Mouse (Mus musculus): ENCODE results near the gene Mettl27.
A peak's percentile ranks its signal among the peaks of the same experiment; 100 is the strongest.
"Not testable (repeated sequence)": the region's sequence is repeated elsewhere in the genome, so short reads cannot be mapped to it uniquely, and the experiment has no call there.

Mettl27 gene

DNA sequence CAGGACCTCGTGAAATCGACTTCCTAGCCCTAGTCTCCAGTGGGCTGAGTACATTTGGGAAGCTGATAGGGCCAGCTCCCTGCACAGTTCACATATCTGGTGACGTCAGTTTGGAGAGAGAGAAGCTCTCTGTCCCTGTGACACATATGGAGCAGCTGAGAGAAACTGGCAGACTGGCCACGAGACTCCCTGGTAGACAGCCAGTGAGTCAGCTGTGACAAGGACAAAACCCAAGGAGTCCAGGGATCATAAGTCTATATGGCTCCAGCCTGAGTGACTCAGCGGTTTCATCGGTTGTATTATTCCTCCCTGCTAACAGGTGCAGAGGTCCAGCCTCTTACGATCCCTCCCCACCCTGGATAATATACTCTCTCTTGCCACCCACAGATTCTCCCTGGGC is 26.9 kb downstream of the Mettl27 start:
- DNase-seq, result peak; percentile 7 to 59

DNA sequence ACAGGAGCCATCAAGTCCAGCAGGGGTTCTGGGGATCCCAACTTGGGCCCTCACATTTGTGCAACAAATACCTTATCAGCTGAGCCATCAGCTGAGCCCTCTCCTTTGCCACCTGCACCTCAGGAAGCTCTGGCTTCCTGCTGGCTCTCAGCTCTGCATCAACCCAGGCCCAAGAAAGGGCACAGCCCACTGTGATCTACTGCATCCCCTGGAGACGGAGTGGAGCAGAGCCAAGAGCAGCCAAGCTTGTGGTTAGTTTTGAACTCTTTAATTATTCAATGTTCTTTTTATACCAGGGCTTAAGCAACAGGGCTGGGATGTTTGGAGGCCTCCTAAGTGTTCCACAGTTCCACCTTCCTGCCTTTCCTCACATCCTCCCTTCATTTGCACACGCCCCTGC is 28.3 kb downstream of the Mettl27 start:
- DNase-seq, result peak; percentile 11 to 55

DNA sequence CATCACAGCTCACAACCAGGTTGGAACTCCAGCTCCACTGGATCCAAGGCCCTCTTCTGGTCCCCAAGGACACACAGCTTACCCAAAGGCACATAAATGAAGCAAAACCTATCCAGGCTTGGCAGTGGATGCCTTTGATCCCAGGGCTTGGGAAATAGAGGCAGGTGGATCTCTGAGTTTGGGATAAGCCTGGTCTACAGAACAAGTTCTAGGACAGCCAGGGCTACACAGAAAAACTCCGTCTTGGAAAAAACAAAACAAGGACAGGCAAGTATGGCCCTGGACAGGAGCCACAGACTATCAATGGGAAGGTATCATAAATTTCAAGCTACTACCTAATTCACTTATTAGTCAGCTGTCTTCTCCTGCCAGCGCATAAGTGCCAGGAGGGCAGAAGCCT is 29.4 kb downstream of the Mettl27 start:
- no peak for DNase-seq

DNA sequence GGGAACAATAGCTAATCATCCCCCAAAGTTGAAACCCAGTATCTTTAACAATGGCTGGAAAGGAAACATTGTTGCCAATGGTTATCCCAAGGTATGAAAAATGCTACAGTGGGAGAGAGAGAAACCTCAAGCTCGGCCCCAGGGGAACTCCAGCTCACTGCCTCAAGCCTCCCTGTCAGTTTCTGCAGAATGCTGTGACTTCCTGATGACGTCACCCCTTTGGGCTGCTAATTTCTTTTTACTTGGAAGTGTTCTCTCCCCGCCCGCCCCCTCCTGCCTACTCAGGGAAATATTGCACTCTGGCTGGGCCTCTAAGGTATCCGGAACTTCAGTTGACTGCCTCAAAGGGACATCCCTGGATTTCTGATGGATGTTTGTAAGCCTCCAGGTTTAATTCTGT is 31.4 kb downstream of the Mettl27 start:
- DNase-seq, result peak; percentile 56 to 74

DNA sequence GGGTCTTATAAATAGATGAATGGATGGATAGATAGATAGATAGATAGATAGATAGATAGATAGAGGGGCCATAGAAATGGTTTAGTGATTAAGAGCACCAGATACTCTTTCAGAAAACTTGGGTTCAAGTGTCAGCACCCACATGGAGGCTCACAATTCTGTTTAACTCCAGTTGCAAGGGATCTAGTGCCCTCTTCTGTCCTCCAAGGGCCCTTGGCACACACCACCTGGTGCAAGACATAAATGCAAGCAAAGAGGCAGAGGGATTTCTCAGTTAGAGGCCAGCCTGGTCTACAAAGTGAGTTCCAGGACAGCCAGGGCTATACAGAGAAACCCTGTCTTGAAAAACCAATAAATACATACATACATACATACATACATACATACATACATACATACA is 32.5 kb downstream of the Mettl27 start:
- not testable (repeated sequence) for DNase-seq

DNA sequence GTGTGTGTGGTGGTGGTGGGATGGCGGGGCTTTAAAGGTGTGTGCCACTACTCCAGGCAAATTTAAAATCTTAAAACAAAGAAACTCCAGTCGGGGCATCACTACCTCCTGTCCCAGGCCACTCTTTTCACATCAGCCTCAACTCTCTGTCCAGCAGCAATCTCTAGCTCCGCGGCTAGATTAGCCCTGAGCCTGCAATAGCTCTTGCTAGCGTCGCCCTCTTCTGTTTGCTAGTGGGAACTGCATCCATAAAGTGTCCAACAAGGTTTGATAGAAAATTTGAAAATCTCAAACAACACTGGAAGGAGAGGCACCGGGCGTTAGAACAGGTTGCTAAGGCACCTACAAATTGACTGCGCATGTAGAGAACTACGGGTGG is 33.3 kb downstream of the Mettl27 start:
- DNase-seq, result peak; percentile 77 to 88

DNA sequence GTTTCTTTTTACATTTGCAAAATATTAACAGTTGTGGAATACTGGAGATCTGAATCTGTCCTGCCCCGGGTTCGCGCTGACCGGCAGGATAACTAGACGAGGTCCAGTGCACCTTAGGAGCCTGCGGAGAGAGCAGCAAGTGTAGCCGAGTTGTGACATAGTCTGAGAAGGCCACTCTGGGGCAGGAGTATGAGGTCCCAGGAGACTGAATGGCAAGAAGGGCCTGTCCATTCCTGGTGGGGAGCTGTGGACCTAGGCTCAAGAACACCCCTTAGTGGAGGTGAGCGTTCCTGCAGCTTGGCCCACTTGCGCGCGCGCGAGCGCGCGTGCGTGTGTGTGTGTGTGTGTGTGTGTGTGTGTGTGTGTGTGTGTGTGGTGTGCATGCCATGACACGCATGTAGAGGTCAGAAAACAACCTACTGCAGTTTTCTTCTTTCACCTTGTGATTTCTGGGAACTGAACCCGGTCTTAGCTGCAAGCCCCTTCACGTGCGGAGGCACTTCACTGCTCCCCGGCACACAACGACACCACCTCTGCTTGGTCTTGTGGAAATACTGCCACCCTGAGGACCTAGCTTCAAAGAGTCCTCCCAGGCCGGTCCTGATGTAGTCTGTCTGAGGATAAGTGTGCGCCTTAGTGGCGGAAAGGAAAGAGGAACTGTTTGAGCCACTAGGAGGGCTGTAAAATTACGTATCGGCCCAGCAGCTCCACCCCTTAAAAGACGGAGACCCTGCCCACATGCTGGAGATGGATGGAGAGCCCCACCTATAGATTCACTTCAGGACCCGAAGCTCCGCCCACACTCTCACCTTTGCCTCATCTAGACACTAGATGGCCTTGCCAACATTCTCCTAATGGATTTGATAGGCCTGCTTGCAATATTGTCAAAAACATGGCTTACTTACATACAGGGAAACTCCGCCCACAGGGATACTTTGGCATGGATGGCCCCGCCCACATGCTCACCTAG is 34.0 kb downstream of the Mettl27 start:
- peak; percentile 59 to 74 for DNase-seq

DNA sequence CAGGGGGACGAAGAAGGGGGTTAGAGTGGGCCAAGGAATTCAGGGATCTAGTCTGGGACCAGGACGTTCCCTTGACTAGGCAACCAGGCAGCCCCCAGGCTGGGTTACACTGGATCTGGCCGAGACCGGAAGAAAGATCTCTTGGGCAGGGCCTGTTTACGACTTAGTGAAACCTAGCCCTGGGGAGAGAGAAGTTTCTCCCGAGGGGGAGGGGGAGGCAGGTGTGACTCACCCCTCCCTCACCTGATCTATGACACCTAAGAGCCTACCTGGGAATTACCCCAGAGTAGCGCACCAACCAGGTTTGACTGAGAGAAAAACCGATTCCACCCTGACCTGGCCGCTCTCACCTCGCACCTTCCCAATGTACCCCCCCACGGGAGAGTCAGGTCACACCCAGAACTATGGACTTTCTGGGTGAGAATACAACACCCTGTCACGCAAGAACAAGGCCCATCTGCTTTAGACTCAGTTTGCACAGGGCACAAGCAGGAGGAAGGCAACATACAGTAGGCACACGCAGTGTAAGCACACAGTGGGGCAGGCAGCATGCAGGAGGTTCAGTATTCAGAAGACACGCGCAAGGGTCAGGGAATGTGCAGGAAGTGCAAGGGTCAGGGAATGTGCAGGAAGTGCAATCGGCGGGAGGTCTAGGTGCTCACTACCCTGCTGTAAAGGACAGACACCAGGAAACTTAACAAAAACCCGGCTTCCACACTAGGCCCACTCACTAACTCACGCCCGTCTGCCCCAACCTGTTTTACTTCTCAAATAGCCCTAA is 35.2 kb downstream of the Mettl27 start:
- DNase-seq, result no peak

DNA sequence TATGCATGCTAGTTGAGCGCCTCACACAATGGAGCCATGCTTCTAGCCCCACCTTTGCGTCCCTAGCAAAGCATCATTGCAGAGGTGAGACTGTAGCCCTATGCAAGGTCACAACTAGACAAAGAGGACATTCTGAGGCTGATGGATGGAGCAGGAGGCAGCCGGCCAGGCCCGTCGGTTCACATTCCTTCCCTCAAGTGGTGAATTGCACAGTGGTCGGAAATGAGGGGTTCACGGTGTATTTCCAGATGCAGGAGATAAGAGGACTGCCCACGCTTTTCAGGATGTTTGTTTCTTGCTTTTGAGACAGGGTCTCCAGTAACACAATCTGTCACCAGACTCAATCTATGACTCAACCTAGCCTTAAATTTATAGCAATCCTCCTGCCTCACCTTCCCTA is 38.5 kb downstream of the Mettl27 start:
- DNase-seq, result no peak

DNA sequence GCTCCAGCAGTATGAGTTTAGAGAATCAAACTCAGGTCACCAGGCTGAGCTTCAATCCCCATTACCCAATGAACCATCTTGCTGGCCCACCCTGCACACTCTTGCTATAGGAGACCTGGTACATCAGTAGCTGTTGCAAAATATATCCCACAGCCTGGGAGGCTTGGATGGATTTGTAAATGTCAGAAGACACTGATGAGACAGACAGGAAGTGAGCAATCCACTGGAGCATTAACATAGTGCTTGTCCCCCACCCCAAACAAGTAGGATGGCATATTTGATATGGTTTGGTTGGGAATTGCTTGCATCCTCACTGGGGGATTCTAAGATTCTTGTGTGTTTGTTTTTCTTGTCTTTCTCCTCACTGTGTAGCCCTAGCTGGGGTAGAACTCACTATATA is 40.9 kb downstream of the Mettl27 start:
- DNase-seq, result no peak

DNA sequence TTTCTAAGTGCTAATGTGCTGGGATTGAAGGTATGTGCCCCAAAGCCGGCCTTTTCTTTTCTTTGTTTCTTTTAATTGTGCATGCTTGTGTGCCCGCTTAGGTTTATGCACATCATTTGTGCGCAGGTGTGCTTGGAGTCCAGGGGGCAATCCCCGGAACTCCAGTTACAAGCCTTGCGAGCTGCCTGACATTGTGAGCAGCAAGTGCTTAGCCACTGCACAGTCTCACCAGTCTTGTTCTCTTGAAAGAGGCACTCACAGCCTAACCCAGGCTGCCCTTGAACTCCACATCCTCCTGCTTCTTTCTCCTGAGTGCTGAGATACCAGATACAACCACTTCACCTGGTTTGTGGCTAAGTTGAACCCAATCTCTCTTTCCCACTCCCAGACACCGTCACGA is 41.4 kb downstream of the Mettl27 start:
- DNase-seq, result no peak

DNA sequence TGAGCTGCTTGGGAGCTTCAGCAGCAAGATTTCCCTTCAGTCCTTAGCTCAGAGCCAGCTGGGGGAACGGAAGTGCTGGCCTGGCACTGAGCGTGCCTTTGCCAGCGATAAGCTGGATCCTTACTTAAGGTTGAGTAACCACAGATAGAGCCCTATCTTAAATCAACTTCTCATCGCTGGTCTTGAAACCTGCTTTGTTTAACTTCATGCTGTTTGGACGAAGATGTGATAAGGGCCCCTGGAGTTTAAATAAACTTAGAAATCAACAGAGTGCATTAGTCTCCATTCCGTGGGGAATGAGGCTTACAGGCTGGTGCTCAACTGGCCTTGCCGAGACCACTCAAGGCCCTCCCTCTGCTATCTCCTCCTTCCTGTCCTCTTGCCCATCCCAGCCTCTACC is 42.1 kb downstream of the Mettl27 start:
- DNase-seq, result no peak

DNA sequence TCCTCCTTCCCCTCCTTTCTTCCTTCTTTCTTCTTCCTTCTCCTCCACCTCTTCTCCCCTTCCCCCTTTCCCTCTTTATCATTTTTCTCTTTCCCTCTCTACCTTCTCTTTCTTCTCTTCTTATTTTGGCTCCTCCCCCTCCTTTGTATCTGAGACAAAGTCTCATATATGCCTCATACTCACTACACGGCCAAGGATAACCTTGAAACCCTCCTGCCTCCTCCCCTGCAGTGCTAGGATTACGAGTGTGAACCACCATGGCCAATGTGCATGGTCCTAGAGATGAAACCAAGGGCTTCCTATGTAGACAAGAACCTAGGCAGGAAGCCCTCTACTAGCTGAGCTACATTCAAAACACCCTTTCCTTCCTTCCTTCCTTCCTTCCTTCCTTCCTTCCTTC is 42.8 kb downstream of the Mettl27 start:
- no peak for DNase-seq

DNA sequence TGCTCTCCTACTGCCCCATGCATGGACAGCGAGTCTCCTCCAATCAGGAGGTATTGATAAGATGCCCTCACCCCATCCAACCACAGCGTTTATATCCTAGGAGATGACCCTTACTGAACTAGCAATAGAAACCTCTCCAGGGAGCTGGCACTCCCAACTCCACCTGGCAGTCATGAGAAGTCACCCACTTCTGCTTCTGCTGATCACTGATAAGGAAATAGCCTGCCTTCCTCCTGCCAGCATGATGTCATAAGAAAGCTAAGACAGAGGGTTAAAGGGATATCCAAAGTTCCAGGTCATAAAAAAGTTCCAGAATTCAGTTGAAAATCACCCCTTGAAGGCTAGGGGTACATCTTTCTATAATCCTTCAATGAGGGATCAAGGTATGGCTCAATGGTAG is 44.0 kb downstream of the Mettl27 start:
- no peak for DNase-seq

DNA sequence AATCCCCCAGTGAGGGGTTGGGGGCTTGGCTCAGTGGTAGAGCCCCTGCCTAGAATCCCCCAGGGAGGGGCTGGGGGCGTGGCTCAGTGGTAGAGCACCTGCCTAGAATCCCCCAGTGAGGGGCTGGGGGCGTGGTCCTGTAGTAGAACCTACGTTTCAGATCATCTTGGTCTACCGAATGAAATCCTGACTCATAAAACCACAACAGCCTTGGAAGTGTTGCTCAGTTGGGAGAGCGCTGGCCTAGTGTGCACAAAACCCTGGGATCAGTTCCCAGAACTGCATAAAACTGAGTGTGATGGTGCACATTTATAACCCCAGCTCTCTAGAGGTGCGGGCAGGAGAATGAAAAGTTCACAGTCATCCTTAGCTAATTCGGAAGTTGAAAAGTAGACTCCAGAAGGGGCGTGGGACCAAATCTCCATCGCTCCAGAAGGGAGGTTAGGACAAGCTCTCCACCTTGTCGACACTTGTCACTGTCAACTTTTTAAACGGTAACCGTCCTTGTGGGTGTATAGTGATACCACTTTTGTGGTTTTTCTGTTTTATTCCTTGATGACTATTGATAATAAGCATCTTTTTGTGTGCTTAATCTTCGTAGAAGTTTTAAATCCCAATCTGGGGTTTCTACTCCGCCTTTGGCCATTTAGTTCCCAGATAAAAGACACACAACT is 44.5 kb downstream of the Mettl27 start:
- no peak for DNase-seq

DNA sequence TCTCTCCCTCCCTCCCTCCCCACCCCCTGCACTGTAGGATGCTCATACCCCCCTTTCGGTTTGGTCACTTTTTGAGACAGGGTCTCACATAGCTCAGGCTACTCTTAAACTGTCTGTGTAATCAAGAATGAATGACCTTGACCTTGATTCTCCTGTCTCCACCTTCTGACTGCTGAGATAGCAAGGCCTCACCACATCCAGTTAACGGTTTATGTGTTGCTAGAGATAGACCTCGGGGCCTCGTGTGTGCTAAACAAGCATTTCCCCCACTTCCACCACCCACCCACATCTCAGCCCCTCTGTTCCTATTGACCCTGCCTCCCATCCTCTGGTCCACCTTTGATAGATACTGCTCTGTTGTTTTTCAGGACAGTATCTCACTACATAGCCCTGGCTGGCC is 45.7 kb downstream of the Mettl27 start:
- no peak for DNase-seq

DNA sequence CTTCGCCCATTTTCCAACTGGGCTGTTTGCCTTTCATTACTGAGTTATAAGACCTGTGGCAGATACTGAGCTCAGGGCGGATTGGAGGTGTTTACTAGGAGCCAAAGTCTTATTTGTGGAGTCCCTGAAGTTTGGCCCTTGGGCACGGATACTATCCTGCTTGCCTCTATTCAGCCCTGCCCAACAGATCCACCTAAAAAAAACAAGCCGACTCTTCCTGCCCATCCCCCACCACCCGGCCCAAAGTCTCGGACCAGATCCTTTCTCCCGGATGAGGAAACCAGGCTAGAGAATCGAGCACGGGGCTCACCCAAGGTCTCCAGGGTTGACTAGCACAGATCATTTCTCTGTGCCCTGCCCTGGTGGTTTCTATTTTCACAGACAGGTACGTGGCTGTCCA is 49.0 kb downstream of the Mettl27 start:
- peak; percentile 24 to 50 for DNase-seq

DNA sequence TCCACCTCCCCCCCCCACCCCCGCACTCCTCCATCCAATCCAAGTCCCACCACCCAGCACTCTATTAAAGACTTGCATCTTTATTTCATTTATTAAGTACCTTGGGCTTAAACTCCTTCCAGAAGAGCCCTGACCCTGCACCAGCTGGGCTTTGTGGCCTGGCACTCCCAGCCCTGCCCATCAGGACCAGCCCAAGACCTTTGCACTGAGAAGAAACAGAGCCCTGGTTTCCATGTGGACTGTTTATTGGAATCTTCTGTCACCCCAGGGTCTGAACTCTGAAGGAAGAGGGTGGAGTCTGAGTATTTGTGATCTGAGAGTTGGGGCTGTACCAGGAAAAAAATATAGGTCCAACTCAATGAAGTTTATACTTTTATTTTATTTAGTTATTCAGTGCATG is 50.9 kb downstream of the Mettl27 start:
- no peak for DNase-seq

DNA sequence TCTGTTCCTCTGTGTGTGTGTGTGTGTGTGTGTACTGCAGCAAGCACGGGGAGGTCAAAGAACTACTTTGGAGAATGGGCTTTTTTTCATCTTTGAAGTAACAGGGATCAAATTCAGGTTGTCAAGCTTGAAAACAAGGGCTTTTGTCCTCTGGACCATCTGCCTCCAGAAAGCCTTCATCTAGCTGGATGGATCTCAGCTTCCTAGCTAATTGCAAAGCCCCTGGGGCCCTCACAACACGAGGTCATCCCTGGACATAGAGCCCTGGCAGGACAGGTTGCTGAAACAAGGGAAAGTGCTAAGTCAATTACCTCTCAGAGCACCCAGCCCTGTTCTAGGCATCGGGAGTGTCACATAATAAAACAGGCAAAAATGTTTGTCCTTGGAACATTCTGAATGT is 51.6 kb downstream of the Mettl27 start:
- DNase-seq, result no peak

DNA sequence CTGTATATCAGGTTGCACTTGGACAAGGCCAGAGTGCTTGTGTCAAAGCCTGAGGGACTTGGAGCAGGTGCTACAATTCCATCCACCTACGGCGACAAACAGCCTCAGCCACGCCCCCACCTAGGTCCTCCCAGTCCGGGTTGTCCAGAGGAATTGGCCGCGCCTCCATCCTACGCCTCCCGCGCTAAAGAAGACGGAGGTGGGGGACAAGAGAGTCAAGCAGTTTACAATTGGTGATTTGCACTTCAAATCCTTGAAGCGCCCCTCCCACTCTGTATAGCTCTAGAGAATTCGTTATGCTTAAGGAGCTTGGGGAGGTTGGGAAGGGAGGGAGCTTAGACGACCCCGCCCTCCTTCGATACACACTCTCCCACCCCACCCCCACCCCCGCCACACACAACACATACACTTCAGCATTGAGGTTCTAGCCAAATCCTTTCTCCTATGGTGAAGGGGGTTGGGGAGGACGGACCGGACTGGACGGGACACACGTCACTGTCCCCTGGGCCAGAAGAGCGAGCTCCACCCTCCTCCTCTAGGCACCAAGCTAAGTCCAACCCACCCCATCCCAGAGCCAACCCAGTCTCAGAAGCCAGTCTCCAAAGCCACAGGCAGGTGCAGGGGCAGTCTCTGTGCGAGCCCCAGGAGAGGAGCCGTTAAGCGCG is 53.6 kb downstream of the Mettl27 start, which contains the start of gene Cldn3:
Cldn3 (plus strand) TSS at position 582 of the 665 bp plus-strand sequence.
- DNase-seq, result peak; percentile 82 to 92

DNA sequence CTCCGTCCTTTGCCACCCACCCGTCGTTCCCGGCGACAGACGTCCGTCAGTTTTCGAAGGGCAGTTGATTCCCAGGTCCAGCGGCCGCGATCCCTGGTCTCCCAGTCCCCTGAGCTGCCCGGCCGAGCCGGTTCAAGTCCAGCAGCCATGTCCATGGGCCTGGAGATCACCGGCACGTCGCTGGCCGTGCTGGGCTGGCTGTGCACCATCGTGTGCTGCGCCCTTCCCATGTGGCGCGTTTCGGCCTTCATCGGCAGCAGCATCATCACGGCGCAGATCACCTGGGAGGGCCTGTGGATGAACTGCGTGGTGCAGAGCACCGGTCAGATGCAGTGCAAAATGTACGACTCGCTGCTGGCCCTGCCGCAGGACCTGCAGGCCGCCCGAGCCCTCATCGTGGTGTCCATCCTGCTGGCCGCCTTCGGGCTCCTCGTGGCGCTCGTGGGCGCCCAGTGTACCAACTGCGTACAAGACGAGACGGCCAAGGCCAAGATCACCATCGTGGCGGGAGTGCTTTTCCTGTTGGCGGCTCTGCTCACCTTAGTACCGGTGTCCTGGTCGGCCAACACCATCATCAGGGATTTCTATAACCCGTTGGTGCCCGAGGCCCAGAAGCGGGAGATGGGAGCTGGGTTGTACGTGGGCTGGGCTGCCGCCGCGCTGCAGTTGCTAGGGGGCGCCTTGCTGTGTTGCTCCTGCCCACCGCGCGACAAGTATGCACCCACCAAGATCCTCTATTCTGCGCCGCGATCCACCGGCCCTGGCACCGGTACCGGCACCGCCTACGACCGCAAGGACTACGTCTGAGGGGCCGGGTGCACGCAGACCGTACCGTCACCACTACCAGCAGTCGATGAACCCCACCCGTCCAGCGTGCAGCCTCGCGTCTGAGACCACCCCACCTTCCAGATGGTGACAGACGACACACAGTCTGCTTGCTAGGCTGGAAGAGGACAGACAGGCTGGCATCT is 54.4 kb downstream of the Mettl27 start:
- DNase-seq, result no peak

DNA sequence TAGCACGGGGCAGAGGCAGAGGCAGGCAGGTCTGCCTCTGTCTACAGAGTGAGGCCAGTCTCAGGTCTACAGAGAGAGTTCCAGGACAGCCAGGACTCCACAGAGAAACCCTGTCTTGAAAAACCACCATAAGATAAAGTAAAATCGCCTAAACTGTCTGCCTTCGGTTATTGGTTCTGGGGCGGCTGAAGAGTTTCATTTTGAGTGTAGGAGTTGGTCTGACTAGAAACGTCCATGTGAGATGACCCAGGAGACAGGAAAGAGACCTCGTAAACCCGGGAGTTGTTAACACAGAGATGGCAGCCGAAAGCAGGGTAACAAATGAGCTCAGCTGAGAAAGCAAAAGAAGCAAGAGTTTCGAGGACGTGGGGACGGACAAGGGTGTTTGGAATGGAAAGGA is 57.0 kb downstream of the Mettl27 start:
- no peak for DNase-seq

Measured in kidney, postnatal 25 days (tissue).